Mouse (Mus musculus): ENCODE measurements around the gene Mylk3.

DNA sequence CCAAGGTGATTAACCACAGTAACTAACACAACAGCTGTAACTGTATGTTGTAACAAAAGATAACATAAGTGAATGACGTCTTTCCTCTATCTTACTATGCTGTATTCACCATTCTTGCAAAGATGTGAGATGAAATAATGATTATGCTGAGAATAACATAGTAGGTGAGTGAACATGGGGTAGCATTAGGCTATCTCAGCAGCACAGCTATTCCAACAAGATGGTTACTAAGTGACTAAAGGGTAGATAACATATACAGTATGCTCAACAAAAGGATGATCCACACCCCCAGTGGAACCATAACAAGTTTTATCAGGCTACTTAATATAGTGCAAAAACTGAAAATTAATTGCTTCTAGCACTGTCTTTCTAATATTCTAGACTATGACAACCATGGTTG, 99.3 kb downstream of the Mylk3 start:
- TF ChIP-seq CTCF (IDR thresholded peaks at IDR 0.05) (no peak), EP300 (IDR thresholded peaks at IDR 0.05) (no peak)
